Mouse (Mus musculus) embryonic facial prominence, embryonic 11.5 days (tissue): ENCODE results near the gene Chd1. TPM values are rescaled to one million over a fixed set of nuclear protein-coding genes. Genes with fewer than 3 reads are reported as not detected.
"Not testable (repeated sequence)": the region's sequence is repeated elsewhere in the genome, so short reads cannot be mapped to it uniquely, and the experiment has no call there.

Source experiments
- ATAC-seq: fragments of 200-750 bp; cut with Nextera tagmentation; replicated peaks from 2 replicates; pipeline ENCODE4 v1.8.0; 2017; ENCODE audit warnings: low read depth; ENCODE audit not compliant: insufficient number of reproducible peaks, low FRiP score, low TSS enrichment
- DNase-seq: peaks from one replicate; pipeline ENCODE4 v3.0.0-alpha.2; 2015; ENCODE audit warnings: low spot score
- H3K27ac ChIP-seq: fragments of 300-500 bp; sonication (generic); replicated peaks from 2 replicates; pipeline ENCODE4 v1.5.1; 2014; ENCODE audit warnings: mild to moderate bottlenecking, low read depth, low read length, control low read depth
- H3K27me3 ChIP-seq: fragments of 300-500 bp; sonication (generic); 2 replicates; pipeline ENCODE4 v1.6.1; 2014; ENCODE audit warnings: mild to moderate bottlenecking, low read length, moderate library complexity, mixed read lengths; ENCODE audit not compliant: control insufficient read depth, insufficient read depth
- H3K36me3 ChIP-seq: fragments of 300-500 bp; sonication (generic); replicated peaks from 2 replicates; pipeline ENCODE4 v1.6.1; 2014; ENCODE audit warnings: low read depth, mild to moderate bottlenecking, low read length, moderate library complexity, mixed read lengths; ENCODE audit not compliant: control insufficient read depth, insufficient read depth
- H3K4me1 ChIP-seq: fragments of 300-500 bp; sonication (generic); 2 replicates; pipeline ENCODE4 v1.6.1; 2014; ENCODE audit warnings: low read length, mixed read lengths; ENCODE audit not compliant: control insufficient read depth, insufficient read depth
- H3K4me2 ChIP-seq: fragments of 300-500 bp; sonication (generic); 2 replicates; pipeline ENCODE4 v1.6.1; 2014; ENCODE audit warnings: low read depth, mild to moderate bottlenecking, control low read depth, low read length, moderate library complexity
- H3K4me3 ChIP-seq: fragments of 300-500 bp; sonication (generic); 2 replicates; pipeline ENCODE4 v1.5.1; 2014; ENCODE audit warnings: low read depth, low read length, control low read depth
- H3K9ac ChIP-seq: fragments of 300-500 bp; sonication (generic); replicated peaks from 2 replicates; pipeline ENCODE4 v1.6.1; 2014; ENCODE audit warnings: mild to moderate bottlenecking, control low read depth, low read length
- H3K9me3 ChIP-seq: fragments of 300-500 bp; sonication (generic); replicated peaks from 2 replicates; pipeline ENCODE4 v1.6.1; 2016; ENCODE audit warnings: mild to moderate bottlenecking, low read length, inconsistent platforms, mixed read lengths; ENCODE audit not compliant: control insufficient read depth
- WGBS: fragments of 180-500 bp; shearing (Covaris S2); extraction: QIAGEN DNeasy Blood & Tissue Kit; methylation state at CpG from one replicate; pipeline ENCODE4 v1.1.7; 2014; 5-methylcytosine and 5-hydroxymethylcytosine counted together
- polyA plus RNA-seq: library from polyadenylated mRNA; unstranded; fragments of >200 nt; fragmentation: Nextera tagmentation; extraction: Ambion mirVana; gene quantifications from 2 replicates; pipeline ENCODE4 v1.2.1, GENCODE M21; 2014

Chd1 gene
- polyA plus RNA-seq, 1 experiment from 2014 or later: 51.1 TPM

DNA sequence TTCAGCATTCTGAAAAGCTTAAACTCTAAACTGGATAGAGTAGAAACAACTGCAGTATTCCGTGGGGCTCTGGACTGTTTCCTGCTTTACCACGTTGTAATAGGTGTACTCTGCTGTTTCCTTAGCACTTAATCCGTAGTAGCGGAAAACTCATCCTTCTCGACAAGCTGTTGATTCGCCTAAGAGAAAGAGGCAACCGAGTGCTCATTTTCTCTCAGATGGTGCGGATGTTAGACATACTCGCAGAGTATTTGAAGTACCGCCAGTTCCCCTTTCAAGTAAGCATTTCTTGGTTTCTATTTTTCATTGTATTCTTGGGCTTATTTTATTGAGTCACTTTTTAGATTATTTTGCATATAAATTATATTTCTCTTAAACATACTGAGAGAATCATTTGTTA lies 38.2 kb downstream of the Chd1 start:
- no peak overlapping the region for H3K9ac ChIP-seq
- no peaks in the 10 kb centered on the region for H3K4me1 ChIP-seq
- no peak for DNase-seq
- no peak overlapping the region for H3K4me3 ChIP-seq
- no peak overlapping the region for H3K4me2 ChIP-seq
- WGBS: 91% methylated on average over 10 of the region's 10 CpGs
- H3K36me3 ChIP-seq: peaks cover 6% of the 10 kb centered on the region
- no peak for ATAC-seq
- H3K9me3 ChIP-seq: no peaks in the 10 kb centered on the region
- H3K27ac ChIP-seq: no peak overlapping the region
- no peaks in the 10 kb centered on the region for H3K27me3 ChIP-seq

DNA sequence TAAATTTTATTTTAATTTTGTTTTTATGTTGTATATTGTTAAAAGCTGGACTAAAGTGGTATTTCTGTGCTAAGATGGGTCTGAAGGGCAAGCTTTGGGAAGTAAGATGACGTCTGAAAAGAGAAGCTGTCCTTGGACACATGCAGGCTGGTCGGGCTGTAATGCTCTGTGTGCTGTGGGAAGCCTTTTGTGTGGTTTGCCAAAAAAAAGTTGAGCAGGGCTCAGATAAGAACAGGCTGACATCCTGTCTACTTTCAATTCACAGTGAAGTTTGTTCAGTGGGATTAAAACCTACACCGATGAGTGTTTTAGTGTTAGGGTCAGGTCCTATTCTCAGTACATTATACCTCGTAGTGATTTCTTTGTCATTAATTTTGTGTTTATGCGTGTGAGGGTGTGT lies 38.6 kb downstream of the Chd1 start:
- no peak for DNase-seq
- Histone ChIP-seq H3K9me3 (no peaks in the 10 kb centered on the region), H3K4me1 (no peaks in the 10 kb centered on the region), H3K4me3 (no peak overlapping the region), H3K36me3 (peaks cover 6% of the 10 kb centered on the region), H3K4me2 (no peak overlapping the region), H3K9ac (no peak overlapping the region), H3K27me3 (no peaks in the 10 kb centered on the region), H3K27ac (no peak overlapping the region)
- no peak for ATAC-seq
- WGBS: 91% methylated on average over 5 of the region's 5 CpGs

DNA sequence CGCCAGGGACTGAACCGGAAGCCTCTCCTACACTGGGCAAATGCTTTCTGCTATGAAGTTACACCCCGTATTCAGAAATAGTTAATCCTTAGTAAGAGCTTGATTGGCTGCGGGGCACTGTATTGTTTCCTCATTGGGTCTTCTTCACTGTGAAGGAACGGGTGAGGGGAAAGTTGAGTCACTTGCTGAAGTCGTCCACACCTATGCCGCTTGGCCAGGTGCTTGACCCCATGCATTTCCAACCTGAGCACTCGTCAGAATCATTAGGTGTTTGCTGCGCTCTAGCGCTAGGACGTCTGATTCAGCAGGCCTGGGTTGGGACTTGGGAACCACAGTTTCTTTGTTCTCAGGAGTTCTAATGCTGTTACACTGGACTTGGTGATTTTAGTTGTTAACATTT lies 41.9 kb downstream of the Chd1 start:
- Histone ChIP-seq H3K27ac (no peak overlapping the region), H3K36me3 (peaks cover 2% of the 10 kb centered on the region), H3K4me3 (no peak overlapping the region), H3K4me2 (no peak overlapping the region), H3K4me1 (no peaks in the 10 kb centered on the region), H3K9me3 (no peaks in the 10 kb centered on the region), H3K27me3 (no peaks in the 10 kb centered on the region), H3K9ac (no peak overlapping the region)
- 89% methylated on average over 11 of the region's 11 CpGs for WGBS
- DNase-seq: no peak
- ATAC-seq: no peak

DNA sequence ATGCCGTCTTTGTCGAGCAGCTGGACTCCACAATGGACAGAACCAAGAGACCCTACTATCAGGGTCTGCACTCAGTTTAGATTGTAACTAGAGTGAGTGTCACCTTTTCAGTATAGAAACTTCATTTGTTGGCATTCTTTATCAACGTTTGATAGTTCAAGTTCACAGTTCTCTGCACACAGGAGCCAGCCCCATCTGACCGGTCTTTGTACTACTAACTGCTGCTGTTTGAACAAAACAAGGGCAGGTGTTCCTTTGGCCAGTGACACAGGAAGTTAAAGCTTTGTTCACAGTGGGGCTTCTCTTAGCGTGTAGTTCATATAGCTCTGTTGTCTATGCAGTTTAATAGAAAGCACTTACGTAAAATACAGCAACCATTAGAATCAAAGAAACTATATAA lies 43.3 kb downstream of the Chd1 start:
- Histone ChIP-seq H3K27me3 (no peaks in the 10 kb centered on the region), H3K9me3 (no peaks in the 10 kb centered on the region), H3K4me1 (no peaks in the 10 kb centered on the region), H3K9ac (no peak overlapping the region), H3K4me3 (no peak overlapping the region), H3K27ac (no peak overlapping the region), H3K4me2 (no peak overlapping the region), H3K36me3 (peaks cover 2% of the 10 kb centered on the region)
- WGBS: 92% methylated on average over 6 of the region's 6 CpGs
- DNase-seq (no peak), ATAC-seq (no peak)

DNA sequence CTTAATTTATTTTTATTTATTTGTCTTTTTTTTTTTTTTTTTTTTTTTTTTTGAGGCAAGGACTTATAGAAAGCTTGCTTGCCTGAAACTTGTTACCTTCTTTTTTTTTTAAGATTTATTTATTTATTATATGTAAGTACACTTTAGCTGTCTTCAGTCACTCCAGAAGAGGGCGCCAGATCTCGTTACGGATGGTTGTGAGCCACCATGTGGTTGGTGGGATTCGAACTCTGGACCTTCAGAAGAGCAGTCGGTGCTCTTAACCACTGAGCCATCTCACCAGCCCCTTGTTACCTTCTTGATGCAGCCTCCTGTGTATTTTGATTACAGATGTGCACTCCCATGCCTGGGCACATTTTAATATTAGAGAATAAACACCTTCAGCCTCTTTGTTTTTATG lies 46.5 kb downstream of the Chd1 start:
- H3K4me2 ChIP-seq, H3K27ac ChIP-seq, H3K4me1 ChIP-seq, H3K9ac ChIP-seq, H3K36me3 ChIP-seq, ATAC-seq, H3K4me3 ChIP-seq, H3K27me3 ChIP-seq, H3K9me3 ChIP-seq, DNase-seq: not testable (repeated sequence)
- 89% methylated on average over 5 of the region's 5 CpGs for WGBS

DNA sequence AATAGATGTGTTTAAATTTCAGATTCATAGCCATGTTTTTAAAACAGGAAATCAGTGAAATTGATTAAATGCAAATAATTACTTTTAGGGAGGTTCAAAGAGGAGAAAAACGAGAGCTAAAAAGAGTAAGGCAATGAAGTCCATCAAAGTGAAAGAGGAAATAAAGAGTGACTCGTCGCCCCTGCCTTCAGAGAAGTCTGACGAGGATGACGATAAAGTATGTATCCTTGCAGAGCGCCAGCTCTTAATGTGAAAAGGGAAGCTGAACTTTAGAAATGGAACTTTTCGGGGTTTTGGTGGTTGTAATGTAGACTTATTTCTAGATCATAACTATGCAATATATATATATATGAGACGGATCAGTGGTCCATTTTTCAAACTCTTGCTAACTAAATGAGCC lies 56.4 kb downstream of the Chd1 start:
- Histone ChIP-seq H3K27me3 (no peaks in the 10 kb centered on the region), H3K27ac (no peak overlapping the region), H3K9me3 (no peaks in the 10 kb centered on the region), H3K9ac (no peak overlapping the region), H3K4me1 (no peaks in the 10 kb centered on the region), H3K4me2 (no peak overlapping the region), H3K36me3 (peaks cover 4% of the 10 kb centered on the region), H3K4me3 (no peak overlapping the region)
- ATAC-seq (no peak), DNase-seq (no peak)
- 84% methylated on average over 8 of the region's 8 CpGs for WGBS

DNA sequence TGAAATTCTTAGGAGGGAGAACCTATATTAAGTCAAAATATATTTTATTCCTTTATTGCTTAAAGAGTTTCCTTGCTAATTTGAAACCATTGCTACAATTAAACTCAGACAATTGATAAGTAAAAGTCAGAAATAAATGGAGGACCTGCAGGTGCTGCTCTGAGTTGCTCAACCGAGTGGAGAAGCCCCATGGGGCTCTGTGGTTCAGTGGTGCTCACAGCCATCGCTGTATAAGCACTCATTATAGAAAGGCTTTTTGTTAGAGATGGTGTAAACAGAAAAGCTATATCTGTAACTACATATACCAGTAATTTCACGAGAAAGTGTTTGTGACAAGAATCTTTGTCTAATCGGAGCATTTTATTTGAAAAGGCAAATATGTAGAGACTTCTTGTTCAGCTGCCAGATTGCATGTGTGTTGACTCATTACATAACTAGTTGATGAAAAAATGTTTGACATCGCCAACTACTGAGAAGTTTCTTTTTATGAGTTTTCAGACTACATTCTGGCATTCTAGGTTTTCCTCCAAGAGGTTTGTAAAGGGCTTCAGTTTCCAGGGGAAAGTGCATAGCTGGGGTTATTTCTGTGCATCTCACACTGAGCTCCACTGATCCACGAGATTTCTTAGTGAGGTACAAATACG lies 64.4 kb downstream of the Chd1 start:
- Histone ChIP-seq H3K27me3 (no peaks in the 10 kb centered on the region), H3K4me3 (no peak overlapping the region), H3K27ac (no peak overlapping the region), H3K9me3 (no peaks in the 10 kb centered on the region), H3K4me2 (no peak overlapping the region), H3K4me1 (no peaks in the 10 kb centered on the region), H3K36me3 (peaks cover 2% of the 10 kb centered on the region; the same call in 1 of the 2 replicates), H3K9ac (no peak overlapping the region)
- DNase-seq (no peak), ATAC-seq (no peak)
- 92% methylated on average over 7 of the region's 7 CpGs for WGBS

DNA sequence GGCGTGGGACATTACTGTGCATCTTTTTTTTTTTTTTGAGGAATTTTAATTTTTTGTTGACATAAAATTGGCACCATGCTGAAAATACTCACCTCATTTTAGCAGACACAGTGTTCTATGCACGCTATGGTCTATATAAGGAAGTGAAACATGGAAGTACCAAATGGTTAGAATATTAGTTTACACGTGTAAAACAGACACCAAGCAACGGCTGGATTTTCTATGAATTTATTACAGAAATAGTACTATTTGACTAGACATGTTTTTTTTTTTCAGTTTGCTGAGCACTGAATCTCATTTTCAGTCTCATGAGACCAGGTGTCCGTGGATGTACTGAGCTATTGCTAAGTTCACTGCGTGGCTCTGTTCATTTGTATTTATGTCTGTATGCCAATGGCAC lies 69.2 kb downstream of the Chd1 start:
- Histone ChIP-seq H3K36me3 (peaks cover 2% of the 10 kb centered on the region; the same call in 1 of the 2 replicates), H3K4me2 (no peak overlapping the region), H3K9me3 (no peaks in the 10 kb centered on the region), H3K27ac (no peak overlapping the region), H3K4me3 (no peak overlapping the region), H3K27me3 (no peaks in the 10 kb centered on the region), H3K9ac (no peak overlapping the region), H3K4me1 (no peaks in the 10 kb centered on the region)
- 86% methylated on average over 6 of the region's 6 CpGs for WGBS
- DNase-seq (no peak), ATAC-seq (no peak)
